Comparison of ENCODE assay signal across 29 mouse cellular contexts in genomic region chr10:38980980-38981379, GRCm38 (mm10). TPM values are rescaled to one million over a fixed set of nuclear protein-coding genes. Genes with fewer than 3 reads are reported as not detected.
DNase-seq lines count a peak whose midpoint lies in the region; ATAC-seq and TF ChIP-seq lines count a peak whose summit lies in the region.
"Had no signal": no experiment of that assay in that cellular context is flagged by ENCODE, and none has a peak within 500 bp of the region (broad histone marks: within the 10 kb centered on the region; RNA-seq: fewer than 3 reads in every experiment).

No protein-coding gene starts in this region.

- H3K4me3 ChIP-seq in midbrain, embryonic 11.5 days (ENCODE audit: low read depth, low read length): no peak overlapping the region
- no peak overlapping the region for H3K4me3 ChIP-seq in midbrain, postnatal 0 days (ENCODE audit: low read depth, low read length)
- no peak overlapping the region for H3K4me3 ChIP-seq in heart, embryonic 14.5 days (ENCODE audit: control insufficient read depth in 1 of 2, insufficient read depth in 1 of 2, low read depth in 1 of 2, low read length in 2 of 2)
- H3K4me3 ChIP-seq: embryonic facial prominence, embryonic 12.5 days; erythroblast, embryonic 14.5 days; forebrain, embryonic 12.5 days; hindbrain, embryonic 12.5 days; limb, embryonic 13.5 days; liver, embryonic 15.5 days; lung, embryonic 15.5 days; stomach, embryonic 15.5 days had no signal

- WGBS in midbrain, embryonic 11.5 days: 82% methylated on average over 3 of the region's 3 CpGs
- 76% methylated on average over 3 of the region's 3 CpGs for WGBS in midbrain, postnatal 0 days
- 9% methylated on average over 3 of the region's 3 CpGs for WGBS in heart, embryonic 14.5 days

- H3K36me3 ChIP-seq in midbrain, embryonic 11.5 days (ENCODE audit: control insufficient read depth, insufficient read depth, low read length): no peaks in the 10 kb centered on the region
- no peaks in the 10 kb centered on the region for H3K36me3 ChIP-seq in midbrain, postnatal 0 days (ENCODE audit: insufficient read depth, low read length)
- 0 out of 2 replicates have a peak, but pooled peaks cover 10% of the 10 kb centered on the region for H3K36me3 ChIP-seq in heart, embryonic 14.5 days (ENCODE audit: control insufficient read depth, insufficient read depth, low read length)
- H3K36me3 ChIP-seq: embryonic facial prominence, embryonic 12.5 days; forebrain, embryonic 12.5 days; G1E; hindbrain, embryonic 12.5 days; limb, embryonic 13.5 days; liver, embryonic 15.5 days; lung, embryonic 15.5 days; stomach, embryonic 15.5 days had no signal

- peak; percentile 80 for DNase-seq in heart, adult 8-10 months (ENCODE audit: low spot score)
- no peak for DNase-seq in heart, postnatal 14 days
- DNase-seq in midbrain, embryonic 11.5 days (ENCODE audit: low spot score, missing footprints): peak; percentile 39
- DNase-seq in midbrain, postnatal 0 days (ENCODE audit: low spot score): no peak
- no peak for DNase-seq in cerebellum, adult 11-12 months
- DNase-seq: adrenal gland, adult 2 months; B cell, adult 2 months; cerebellum, adult 18-20 months; cerebellum, postnatal 14 days; kidney, adult 18-20 months; kidney, postnatal 14 days; layer of hippocampus, postnatal 36 days; lung, postnatal 36 days; right cerebral cortex, adult 18-20 months; right cerebral cortex, postnatal 4 days had no signal

- H3K9ac ChIP-seq in midbrain, embryonic 11.5 days (ENCODE audit: low read length): no peak overlapping the region
- no peak overlapping the region for H3K9ac ChIP-seq in midbrain, postnatal 0 days (replicated peaks; ENCODE audit: low read length, poor library complexity, severe bottlenecking)
- H3K9ac ChIP-seq in heart, embryonic 14.5 days (ENCODE audit: low read length): no peak overlapping the region
- H3K9ac ChIP-seq: embryonic facial prominence, embryonic 12.5 days; forebrain, embryonic 12.5 days; hindbrain, embryonic 12.5 days; limb, embryonic 13.5 days; liver, embryonic 15.5 days; lung, embryonic 15.5 days; stomach, embryonic 15.5 days had no signal

- no peak overlapping the region for H3K4me2 ChIP-seq in midbrain, embryonic 11.5 days
- H3K4me2 ChIP-seq in midbrain, postnatal 0 days (ENCODE audit: low read depth, low read length, poor library complexity, severe bottlenecking): no peak overlapping the region
- no peak overlapping the region for H3K4me2 ChIP-seq in heart, embryonic 14.5 days (ENCODE audit: low read length)
- H3K4me2 ChIP-seq: embryonic facial prominence, embryonic 12.5 days; forebrain, embryonic 12.5 days; hindbrain, embryonic 12.5 days; limb, embryonic 13.5 days; liver, embryonic 15.5 days; lung, embryonic 15.5 days; stomach, embryonic 15.5 days had no signal

- intact Hi-C loops in heart, postnatal 14 days (cut with DNase I): no loop called here

- no peaks in the 10 kb centered on the region for H3K27me3 ChIP-seq in midbrain, embryonic 11.5 days (ENCODE audit: control insufficient read depth, insufficient read depth, low read length)
- H3K27me3 ChIP-seq in midbrain, postnatal 0 days (ENCODE audit: insufficient read depth, low read length): no peaks in the 10 kb centered on the region
- H3K27me3 ChIP-seq in heart, embryonic 14.5 days (ENCODE audit: control insufficient read depth, insufficient read depth, low read length): no peaks in the 10 kb centered on the region
- H3K27me3 ChIP-seq: CH12.LX; embryonic facial prominence, embryonic 12.5 days; forebrain, embryonic 12.5 days; hindbrain, embryonic 12.5 days; limb, embryonic 13.5 days; liver, embryonic 15.5 days; lung, embryonic 15.5 days; stomach, embryonic 15.5 days had no signal

- no peaks in the 10 kb centered on the region for H3K9me3 ChIP-seq in midbrain, embryonic 11.5 days (ENCODE audit: control insufficient read depth, low read length)
- H3K9me3 ChIP-seq in midbrain, postnatal 0 days (ENCODE audit: low read length): no peaks in the 10 kb centered on the region
- no peaks in the 10 kb centered on the region for H3K9me3 ChIP-seq in heart, embryonic 14.5 days (ENCODE audit: control insufficient read depth, low read length)
- H3K9me3 ChIP-seq: embryonic facial prominence, embryonic 12.5 days; forebrain, embryonic 12.5 days; G1E; hindbrain, embryonic 12.5 days; limb, embryonic 13.5 days; liver, embryonic 15.5 days; lung, embryonic 15.5 days; stomach, embryonic 15.5 days had no signal

- TF ChIP-seq CTCF in midbrain, postnatal 0 days (IDR thresholded peaks at IDR 0.05): no peak

- no peak for ATAC-seq in midbrain, embryonic 11.5 days (ENCODE audit: low FRiP score)
- ATAC-seq in midbrain, postnatal 0 days (ENCODE audit: low FRiP score): no peak
- peak; percentile 62; the same call in 1 of the 2 replicates for ATAC-seq in heart, embryonic 14.5 days (ENCODE audit: insufficient number of reproducible peaks, insufficient read depth, low FRiP score, low read depth)
- ATAC-seq in megakaryocyte-erythroid progenitor cell, adult 5-6 weeks (replicated peaks; ENCODE audit: low FRiP score, low TSS enrichment, poor library complexity, severe bottlenecking): no peak
- ATAC-seq: midbrain, embryonic 16.5 days had no signal

- peaks cover 3% of the 10 kb centered on the region; the same call in 1 of the 2 replicates for H3K4me1 ChIP-seq in midbrain, embryonic 11.5 days (ENCODE audit: control insufficient read depth, insufficient read depth, low read length)
- no peaks in the 10 kb centered on the region for H3K4me1 ChIP-seq in midbrain, postnatal 0 days (ENCODE audit: insufficient read depth, low read length)
- H3K4me1 ChIP-seq in heart, embryonic 14.5 days (ENCODE audit: control insufficient read depth in 2 of 2, insufficient read depth in 2 of 2, low read length in 2 of 2): peaks cover 11 to 57% of the 10 kb centered on the region in 2 experiments
- H3K4me1 ChIP-seq: forebrain, embryonic 12.5 days; hindbrain, embryonic 12.5 days; liver, embryonic 15.5 days had no signal

- H3K27ac ChIP-seq in midbrain, embryonic 11.5 days (ENCODE audit: low read depth, low read length): no peak overlapping the region
- H3K27ac ChIP-seq in midbrain, postnatal 0 days (ENCODE audit: low read depth, low read length): no peak overlapping the region
- H3K27ac ChIP-seq in heart, embryonic 14.5 days (replicated peaks in 1 of 2; ENCODE audit: control insufficient read depth in 1 of 2, insufficient read depth in 1 of 2, low read depth in 2 of 2, low read length in 2 of 2): peak overlapping the region; percentile 44 to 76; a peak in 3 of 4 replicates
- H3K27ac ChIP-seq: embryonic facial prominence, embryonic 12.5 days; forebrain, embryonic 12.5 days; hindbrain, embryonic 12.5 days; limb, embryonic 13.5 days; liver, embryonic 15.5 days; lung, embryonic 15.5 days; stomach, embryonic 15.5 days had no signal

RNA-seq across cellular contexts. Expression of gene Lama4, which starts 15.7 kb away (rescaled TPM):
- 10 to 100 TPM; 42.0 to 57.9 (median 52.5) TPM for total RNA-seq in heart, adult 8-10 months (2022)
- total RNA-seq in heart, postnatal 14 days (2021): 100 to 1,000 TPM; 123 to 133 TPM
- 14.8 and 17.1 TPM in 2 replicates for polyA plus RNA-seq in midbrain, embryonic 11.5 days (2014; fragmentation: Nextera tagmentation; extraction: Ambion mirVana)
- 20.2 and 27.8 TPM in 2 replicates for total RNA-seq in midbrain, postnatal 0 days (2014; rRNA removed)
- polyA plus RNA-seq in midbrain, postnatal 0 days (2015; fragmentation: Nextera tagmentation; extraction: Ambion mirVana): 9.8 and 12.6 TPM in 2 replicates
- polyA plus RNA-seq in heart, embryonic 14.5 days (2014; fragmentation: Nextera tagmentation; extraction: Ambion mirVana): 142 and 146 TPM in 2 replicates
- total RNA-seq in megakaryocyte-erythroid progenitor cell, adult 5-6 weeks (2014; fragmentation: Nextera tagmentation): not detected in 2 replicates
- not detected in 2 replicates for total RNA-seq in megakaryocyte-erythroid progenitor cell, adult 5-6 weeks (2017)
- total RNA-seq: granulocyte monocyte progenitor cell, adult 5-6 weeks had no signal
- polyA plus RNA-seq: erythroblast, embryonic 14.5 days; G1E had no signal

Comparison
In these comparisons a context has a peak if more than half of its experiments do, and no peak if none do; other contexts are left out.
1. DNase-seq: peak in heart, adult 8-10 months (single experiment) and midbrain, embryonic 11.5 days (single experiment); none in heart, postnatal 14 days (0 of 2), midbrain, postnatal 0 days (single experiment) and cerebellum, adult 11-12 months (single experiment).
2. H3K27ac ChIP-seq: peak in heart, embryonic 14.5 days (2 of 2); none in midbrain, embryonic 11.5 days (single experiment) and midbrain, postnatal 0 days (single experiment).
3. RNA of gene Lama4, which starts 15.7 kb away (total RNA-seq): 123 to 133 TPM in heart, postnatal 14 days, 42.0 to 57.9 TPM in heart, adult 8-10 months and 20.2 to 27.8 TPM in midbrain, postnatal 0 days; not detected in megakaryocyte-erythroid progenitor cell, adult 5-6 weeks; every median in the first group is over 10 times any median in the second.